Mouse (Mus musculus) hindbrain, embryonic 15.5 days (tissue): Measurements from ENCODE around the gene Kptn. TPM values are rescaled to one million over a fixed set of nuclear protein-coding genes. Genes with fewer than 3 reads are reported as not detected.

Experiments used
- ATAC-seq: fragments of 200-750 bp; cut with Nextera tagmentation; 2 replicates; pipeline ENCODE4 v1.8.0; 2017; ENCODE audit warnings: low read depth, moderate number of reproducible peaks, moderate TSS enrichment; ENCODE audit not compliant: low FRiP score
- H3K27ac ChIP-seq: fragments of 300-500 bp; sonication (generic); replicated peaks from 2 replicates; pipeline ENCODE4 v1.5.1; 2015; ENCODE audit warnings: mild to moderate bottlenecking, inconsistent platforms
- H3K27me3 ChIP-seq: fragments of 300-500 bp; sonication (generic); 2 replicates; pipeline ENCODE4 v1.6.1; 2015; ENCODE audit warnings: control low read depth, inconsistent platforms
- H3K36me3 ChIP-seq: fragments of 300-500 bp; sonication (generic); 2 replicates; pipeline ENCODE4 v1.6.1; 2015; ENCODE audit warnings: control low read depth, inconsistent platforms
- H3K4me1 ChIP-seq: fragments of 300-500 bp; sonication (generic); replicated peaks from 2 replicates; pipeline ENCODE4 v1.6.1; 2015; ENCODE audit warnings: control low read depth, inconsistent platforms
- H3K4me2 ChIP-seq: fragments of 300-500 bp; sonication (generic); 2 replicates; pipeline ENCODE4 v1.6.1; 2015; ENCODE audit warnings: moderate library complexity, mild to moderate bottlenecking, inconsistent platforms
- H3K4me3 ChIP-seq: fragments of 300-500 bp; sonication (generic); 2 replicates; pipeline ENCODE4 v1.5.1; 2015; ENCODE audit warnings: mild to moderate bottlenecking, inconsistent platforms
- H3K9ac ChIP-seq: fragments of 300-500 bp; sonication (generic); 2 replicates; pipeline ENCODE4 v1.6.1; 2015; ENCODE audit warnings: inconsistent platforms
- H3K9me3 ChIP-seq: fragments of 300-500 bp; sonication (generic); 2 replicates; pipeline ENCODE4 v1.6.1; 2016; ENCODE audit warnings: control low read depth, inconsistent platforms
- WGBS: fragments of 180-500 bp; shearing (Covaris S2); methylation state at CpG from one replicate; pipeline ENCODE4 v1.1.7; 2015; 5-methylcytosine and 5-hydroxymethylcytosine counted together
- polyA plus RNA-seq: library from polyadenylated mRNA; unstranded; fragments of >200 nt; fragmentation: Nextera tagmentation; extraction: Ambion mirVana; gene quantifications from 2 replicates; pipeline ENCODE4 v1.2.1, GENCODE M21; 2015

Kptn gene
- polyA plus RNA-seq, 1 experiment from 2014 or later: 53.5 TPM

GRCm38 (mm10) chr7:16149241-16149640 is 29.5 kb downstream of the Kptn start:
- no peak overlapping the region for H3K4me2 ChIP-seq
- ATAC-seq: 0 out of 2 replicates have a peak, but pooled peaks have one; percentile 10
- H3K27ac ChIP-seq: no peak overlapping the region
- no peaks in the 10 kb centered on the region for H3K9me3 ChIP-seq
- WGBS: 56% methylated on average over 5 of the region's 5 CpGs
- H3K9ac ChIP-seq: no peak overlapping the region
- H3K4me1 ChIP-seq: 0 out of 2 replicates have a peak, but pooled peaks cover 4% of the 10 kb centered on the region
- H3K36me3 ChIP-seq: no peaks in the 10 kb centered on the region
- no peaks in the 10 kb centered on the region for H3K27me3 ChIP-seq
- no peak overlapping the region for H3K4me3 ChIP-seq

GRCm38 (mm10) chr7:16150191-16151145 is 30.8 kb downstream of the Kptn start:
- no peak for ATAC-seq
- H3K9me3 ChIP-seq: no peaks in the 10 kb centered on the region
- WGBS: 82% methylated on average over 9 of the region's 9 CpGs
- H3K27ac ChIP-seq: no peak overlapping the region
- H3K27me3 ChIP-seq: no peaks in the 10 kb centered on the region
- H3K4me1 ChIP-seq: 0 out of 2 replicates have a peak, but pooled peaks cover 4% of the 10 kb centered on the region
- no peak overlapping the region for H3K9ac ChIP-seq
- H3K4me2 ChIP-seq: no peak overlapping the region
- no peak overlapping the region for H3K4me3 ChIP-seq
- H3K36me3 ChIP-seq: no peaks in the 10 kb centered on the region

- H3K27ac ChIP-seq: no peak overlapping the region
- WGBS: 17% methylated on average over 10 of the region's 10 CpGs
- ATAC-seq: peak; percentile 52; the same call in 1 of the 2 replicates
Observed at GRCm38 (mm10) chr7:16153522-16153921, 33.8 kb downstream of the Kptn start.

GRCm38 (mm10) chr7:16155132-16155872 is 35.6 kb downstream of the Kptn start:
- Histone ChIP-seq H3K27ac (no peak overlapping the region), H3K4me1 (0 out of 2 replicates have a peak, but pooled peaks cover 8% of the 10 kb centered on the region), H3K27me3 (no peaks in the 10 kb centered on the region), H3K9me3 (no peaks in the 10 kb centered on the region), H3K4me3 (no peak overlapping the region), H3K36me3 (no peaks in the 10 kb centered on the region), H3K4me2 (no peak overlapping the region), H3K9ac (no peak overlapping the region)
- ATAC-seq: no peak
- 77% methylated on average over 9 of the region's 9 CpGs for WGBS

More at GRCm38 (mm10) chr7:16153522-16153921, 33.8 kb downstream of the Kptn start:
- Histone ChIP-seq H3K36me3 (no peaks in the 10 kb centered on the region), H3K9me3 (no peaks in the 10 kb centered on the region), H3K27me3 (no peaks in the 10 kb centered on the region), H3K4me1 (0 out of 2 replicates have a peak, but pooled peaks cover 2% of the 10 kb centered on the region), H3K4me2 (no peak overlapping the region), H3K9ac (no peak overlapping the region), H3K4me3 (no peak overlapping the region)

- H3K4me3 ChIP-seq: no peak overlapping the region
- WGBS: 83% methylated on average over 8 of the region's 8 CpGs
- no peaks in the 10 kb centered on the region for H3K36me3 ChIP-seq
- no peak overlapping the region for H3K9ac ChIP-seq
- no peak overlapping the region for H3K4me2 ChIP-seq
- H3K27me3 ChIP-seq: no peaks in the 10 kb centered on the region
- H3K4me1 ChIP-seq: 0 out of 2 replicates have a peak, but pooled peaks cover 8% of the 10 kb centered on the region
- no peak overlapping the region for H3K27ac ChIP-seq
- ATAC-seq: no peak
- H3K9me3 ChIP-seq: no peaks in the 10 kb centered on the region
Observed at GRCm38 (mm10) chr7:16156105-16156714, 36.5 kb downstream of the Kptn start.

- 16% methylated on average over 39 of the region's 39 CpGs for WGBS
- Histone ChIP-seq H3K4me2 (peak overlapping the region; percentile 47), H3K27ac (no peak overlapping the region), H3K4me3 (peak overlapping the region; percentile 26), H3K9me3 (no peaks in the 10 kb centered on the region), H3K9ac (peak overlapping the region; percentile 25; the same call in 1 of the 2 replicates), H3K4me1 (0 out of 2 replicates have a peak, but pooled peaks cover 8% of the 10 kb centered on the region), H3K36me3 (no peaks in the 10 kb centered on the region), H3K27me3 (no peaks in the 10 kb centered on the region)
- 0 out of 2 replicates have a peak, but pooled peaks have one; percentile 7 for ATAC-seq
Observed at GRCm38 (mm10) chr7:16158735-16159134, 39.0 kb downstream of the Kptn start.

- no peak for ATAC-seq
- Histone ChIP-seq H3K4me3 (no peak overlapping the region), H3K9me3 (no peaks in the 10 kb centered on the region), H3K9ac (no peak overlapping the region), H3K4me1 (0 out of 2 replicates have a peak, but pooled peaks cover 8% of the 10 kb centered on the region), H3K27me3 (no peaks in the 10 kb centered on the region), H3K4me2 (no peak overlapping the region), H3K36me3 (no peaks in the 10 kb centered on the region), H3K27ac (no peak overlapping the region)
- 70% methylated on average over 3 of the region's 3 CpGs for WGBS
Observed at GRCm38 (mm10) chr7:16160702-16161101, 41.0 kb downstream of the Kptn start.

GRCm38 (mm10) chr7:16161302-16161701 is 41.6 kb downstream of the Kptn start:
- WGBS: 93% methylated on average over 9 of the region's 9 CpGs
- ATAC-seq: no peak
- Histone ChIP-seq H3K4me1 (0 out of 2 replicates have a peak, but pooled peaks cover 8% of the 10 kb centered on the region), H3K36me3 (no peaks in the 10 kb centered on the region), H3K4me3 (no peak overlapping the region), H3K27me3 (no peaks in the 10 kb centered on the region), H3K9me3 (no peaks in the 10 kb centered on the region), H3K27ac (no peak overlapping the region), H3K9ac (no peak overlapping the region), H3K4me2 (no peak overlapping the region)

GRCm38 (mm10) chr7:16162036-16162435 is 42.3 kb downstream of the Kptn start:
- H3K4me3 ChIP-seq: no peak overlapping the region
- H3K27ac ChIP-seq: no peak overlapping the region
- H3K9ac ChIP-seq: no peak overlapping the region
- H3K36me3 ChIP-seq: no peaks in the 10 kb centered on the region
- H3K4me2 ChIP-seq: no peak overlapping the region
- no peaks in the 10 kb centered on the region for H3K9me3 ChIP-seq
- 68% methylated on average over 6 of the region's 7 CpGs for WGBS
- H3K4me1 ChIP-seq: 0 out of 2 replicates have a peak, but pooled peaks cover 8% of the 10 kb centered on the region
- no peak for ATAC-seq
- H3K27me3 ChIP-seq: no peaks in the 10 kb centered on the region

- WGBS: 0% methylated on average over 1 of the region's 1 CpGs
- Histone ChIP-seq H3K4me3 (no peak overlapping the region), H3K9me3 (no peaks in the 10 kb centered on the region), H3K27ac (peak overlapping the region; percentile 69), H3K4me2 (no peak overlapping the region), H3K4me1 (peaks cover 42% of the 10 kb centered on the region), H3K9ac (0 out of 2 replicates have a peak overlapping the region, but pooled peaks have one; percentile 25), H3K36me3 (no peaks in the 10 kb centered on the region), H3K27me3 (no peaks in the 10 kb centered on the region)
- peak; percentile 20; the same call in 1 of the 2 replicates for ATAC-seq
Observed at GRCm38 (mm10) chr7:16172141-16172581, 52.5 kb downstream of the Kptn start.

- H3K4me2 ChIP-seq: no peak overlapping the region
- H3K27ac ChIP-seq: peak overlapping the region; percentile 69
- no peak for ATAC-seq
- no peaks in the 10 kb centered on the region for H3K27me3 ChIP-seq
- peaks cover 42% of the 10 kb centered on the region for H3K4me1 ChIP-seq
- 10% methylated on average over 1 of the region's 1 CpGs for WGBS
- H3K36me3 ChIP-seq: peaks cover 2% of the 10 kb centered on the region; the same call in 1 of the 2 replicates
- H3K9me3 ChIP-seq: no peaks in the 10 kb centered on the region
- H3K4me3 ChIP-seq: no peak overlapping the region
- no peak overlapping the region for H3K9ac ChIP-seq
Observed at GRCm38 (mm10) chr7:16172586-16173140, 53.0 kb downstream of the Kptn start.
